Mouse (Mus musculus) limb, embryonic 14.5 days (tissue): ENCODE data around the gene Hmga1. TPM values are rescaled to one million over a fixed set of nuclear protein-coding genes. Genes with fewer than 3 reads are reported as not detected.

Source experiments
- ATAC-seq: fragments of 200-750 bp; cut with Nextera tagmentation; 2 replicates; pipeline ENCODE4 v1.8.0; 2017; ENCODE audit warnings: low read depth, moderate number of reproducible peaks, moderate TSS enrichment; ENCODE audit not compliant: low FRiP score
- DNase-seq: peaks from one replicate; pipeline ENCODE4 v3.0.0-alpha.2; 2015; ENCODE audit warnings: low spot score
- H3K27ac ChIP-seq: fragments of 300-500 bp; sonication (generic); replicated peaks from 2 replicates; pipeline ENCODE4 v1.5.1; 2014; ENCODE audit warnings: low read depth, mild to moderate bottlenecking, low read length, moderate library complexity, mixed read lengths
- H3K27me3 ChIP-seq: fragments of 300-500 bp; sonication (generic); 2 replicates; pipeline ENCODE4 v1.6.1; 2014; ENCODE audit warnings: low read length, mixed read lengths; ENCODE audit not compliant: control insufficient read depth, insufficient read depth
- H3K36me3 ChIP-seq: fragments of 300-500 bp; sonication (generic); 2 replicates; pipeline ENCODE4 v1.6.1; 2014; ENCODE audit warnings: mild to moderate bottlenecking, low read length, moderate library complexity, mixed read lengths; ENCODE audit not compliant: control insufficient read depth, insufficient read depth
- H3K4me1 ChIP-seq: fragments of 300-500 bp; sonication (generic); 2 replicates; pipeline ENCODE4 v1.6.1; 2014; ENCODE audit warnings: antibody characterized with exemption, low read length, mixed read lengths; ENCODE audit not compliant: control insufficient read depth, insufficient read depth
- H3K4me2 ChIP-seq: fragments of 300-500 bp; sonication (generic); replicated peaks from 2 replicates; pipeline ENCODE4 v1.6.1; 2014; ENCODE audit warnings: low read depth, mild to moderate bottlenecking, low read length, moderate library complexity; ENCODE audit not compliant: severe bottlenecking
- H3K4me3 ChIP-seq: fragments of 300-500 bp; sonication (generic); replicated peaks from 2 replicates; pipeline ENCODE4 v1.5.1; 2014; ENCODE audit warnings: low read length
- H3K9ac ChIP-seq: fragments of 300-500 bp; sonication (generic); 2 replicates; pipeline ENCODE4 v1.6.1; 2014; ENCODE audit warnings: mild to moderate bottlenecking, low read depth, low read length, moderate library complexity; ENCODE audit not compliant: severe bottlenecking
- H3K9me3 ChIP-seq: fragments of 300-500 bp; sonication (generic); 2 replicates; pipeline ENCODE4 v1.6.1; 2016; ENCODE audit warnings: low read length; ENCODE audit not compliant: control insufficient read depth
- POLR2A ChIP-seq: fragments of 200-500 bp; IDR thresholded peaks from 2 replicates; pipeline ENCODE4 v1.8.0; 2012; ENCODE audit warnings: inconsistent platforms, mild to moderate bottlenecking, moderate library complexity, borderline replicate concordance; ENCODE audit not compliant: insufficient read depth, insufficient read length; ENCODE audit errors: extremely low read depth
- WGBS: fragments of 180-500 bp; shearing (Covaris S2); extraction: QIAGEN DNeasy Blood & Tissue Kit; methylation state at CpG from one replicate; pipeline ENCODE4 v1.1.7; 2014; 5-methylcytosine and 5-hydroxymethylcytosine counted together
- polyA plus RNA-seq, 2 experiments: library from polyadenylated mRNA; depleted of rRNA in 1 of 2; stranded (reverse) in 1 of 2; unstranded in 1 of 2; fragments of >200 nt; fragmentation: Nextera tagmentation in 1 of 2; extraction: Ambion mirVana in 1 of 2; gene quantifications; 2 replicates each; pipeline versions ENCODE4 v1.2.1 to v1.2.3; 2012 to 2014

The Hmga1 gene
- polyA plus RNA-seq, 2 experiments: 196 to 227 TPM

- H3K4me3 ChIP-seq: peak overlapping the region; percentile 81
- H3K27me3 ChIP-seq: no peaks in the 10 kb centered on the region
- 44% methylated on average over 20 of the region's 20 CpGs for WGBS
- ATAC-seq: no peak
- DNase-seq: no peak
- peak overlapping the region; percentile 87 for H3K9ac ChIP-seq
- H3K36me3 ChIP-seq: no peaks in the 10 kb centered on the region
- peak overlapping the region; percentile 97 for H3K27ac ChIP-seq
- no peaks in the 10 kb centered on the region for H3K9me3 ChIP-seq
- peaks cover 23% of the 10 kb centered on the region for H3K4me1 ChIP-seq
- H3K4me2 ChIP-seq: peak overlapping the region; percentile 82
- TF ChIP-seq POLR2A: no peak
Observed at GRCm38 (mm10) chr17:27554062-27554960, 2.0 kb upstream of the Hmga1 start.

- Histone ChIP-seq H3K27ac (peak overlapping the region; percentile 97), H3K36me3 (peaks cover 3% of the 10 kb centered on the region; the same call in 1 of the 2 replicates), H3K4me1 (peaks cover 22% of the 10 kb centered on the region), H3K4me2 (peak overlapping the region; percentile 82), H3K9me3 (no peaks in the 10 kb centered on the region), H3K9ac (peak overlapping the region; percentile 87), H3K4me3 (peak overlapping the region; percentile 81), H3K27me3 (no peaks in the 10 kb centered on the region)
- 0 out of 2 replicates have a peak, but pooled peaks have one; percentile 36 for TF ChIP-seq POLR2A
- DNase-seq: peak; percentile 65
- peak; percentile 48 for ATAC-seq
- 2% methylated on average over 29 of the region's 39 CpGs for WGBS
Observed at GRCm38 (mm10) chr17:27555075-27555511, 1.2 kb upstream of the Hmga1 start.

- peak overlapping the region; percentile 82 for H3K4me2 ChIP-seq
- TF ChIP-seq POLR2A: peak; percentile 20; the same call in 1 of the 2 replicates
- H3K27me3 ChIP-seq: no peaks in the 10 kb centered on the region
- WGBS: 2% methylated on average over 47 of the region's 55 CpGs
- no peaks in the 10 kb centered on the region for H3K9me3 ChIP-seq
- ATAC-seq: peak; percentile 64
- DNase-seq: peak; percentile 88
- peaks cover 22% of the 10 kb centered on the region for H3K4me1 ChIP-seq
- peak overlapping the region; percentile 87 for H3K9ac ChIP-seq
- peaks cover 4% of the 10 kb centered on the region; the same call in 1 of the 2 replicates for H3K36me3 ChIP-seq
- H3K4me3 ChIP-seq: peak overlapping the region; percentile 81
- peak overlapping the region; percentile 97 for H3K27ac ChIP-seq
Observed at GRCm38 (mm10) chr17:27555512-27556172, 655 bp upstream of the Hmga1 start.

DNA sequence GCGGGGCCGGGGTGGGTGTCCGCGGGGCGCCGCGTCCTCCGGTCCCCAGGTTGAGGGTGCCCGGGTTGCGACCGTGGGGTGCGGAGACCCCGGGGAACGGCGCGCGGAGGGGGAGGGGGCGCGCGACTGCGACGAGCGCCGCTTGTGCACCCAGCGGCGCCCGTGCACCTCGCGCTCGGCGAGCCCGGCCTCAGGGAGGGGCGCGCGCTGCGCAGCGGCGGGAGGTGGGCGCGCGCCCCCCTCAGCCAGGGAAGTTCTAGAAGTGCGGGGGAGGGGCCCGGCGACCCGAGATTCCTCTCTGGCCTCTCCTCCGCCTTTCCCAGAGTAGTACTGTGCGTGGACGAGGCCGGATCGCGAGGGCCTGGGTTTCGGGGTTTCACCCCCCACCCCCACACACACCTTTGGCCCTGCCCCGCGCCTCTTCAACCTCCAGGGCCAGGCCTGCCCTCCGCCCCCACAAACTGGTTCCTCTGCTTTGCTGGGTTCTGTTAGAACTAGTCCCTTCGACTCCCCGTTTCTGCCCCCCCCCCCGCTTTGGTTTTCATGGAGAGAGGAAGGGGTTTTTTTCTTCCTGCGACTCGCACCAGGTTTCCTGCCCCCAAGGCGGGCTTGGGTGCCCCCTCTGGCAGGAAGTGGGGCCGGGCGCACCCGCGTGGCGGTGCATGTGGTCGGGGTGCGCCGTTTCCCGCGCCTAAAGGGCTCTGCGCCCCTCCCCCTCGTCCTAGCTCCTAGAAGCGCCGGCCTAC is 1.1 kb downstream of the Hmga1 start:
- peaks cover 13% of the 10 kb centered on the region for H3K36me3 ChIP-seq
- no peaks in the 10 kb centered on the region for H3K27me3 ChIP-seq
- H3K4me2 ChIP-seq: peak overlapping the region; percentile 82
- ATAC-seq (no peak), DNase-seq (peak; percentile 62)
- H3K27ac ChIP-seq: peak overlapping the region; percentile 97
- peaks cover 22% of the 10 kb centered on the region for H3K4me1 ChIP-seq
- H3K9me3 ChIP-seq: no peaks in the 10 kb centered on the region
- peak overlapping the region; percentile 81 for H3K4me3 ChIP-seq
- H3K9ac ChIP-seq: peak overlapping the region; percentile 87
- no peak for TF ChIP-seq POLR2A
- WGBS: 0% methylated on average over 31 of the region's 75 CpGs
